Mouse (Mus musculus) heart, embryonic 11.5 days (tissue): Measurements from ENCODE around the gene Dnaja4. TPM values are rescaled to one million over a fixed set of nuclear protein-coding genes. Genes with fewer than 3 reads are reported as not detected.

Experiments
- ATAC-seq: fragments of 200-750 bp; cut with Nextera tagmentation; replicated peaks from 2 replicates; pipeline ENCODE4 v1.8.0; 2017; ENCODE audit warnings: moderate library complexity; ENCODE audit not compliant: insufficient number of reproducible peaks, low FRiP score, low TSS enrichment
- H3K27ac ChIP-seq: fragments of 300-500 bp; sonication (generic); 2 replicates; pipeline ENCODE4 v1.5.1; 2014; ENCODE audit warnings: mild to moderate bottlenecking, low read depth, low read length
- H3K27me3 ChIP-seq: fragments of 300-500 bp; sonication (generic); 2 replicates; pipeline ENCODE4 v1.6.1; 2014; ENCODE audit warnings: mild to moderate bottlenecking, low read length, mixed read lengths; ENCODE audit not compliant: control insufficient read depth, insufficient read depth
- H3K36me3 ChIP-seq: fragments of 300-500 bp; sonication (generic); 2 replicates; pipeline ENCODE4 v1.6.1; 2014; ENCODE audit warnings: mild to moderate bottlenecking, low read length, moderate library complexity, mixed read lengths; ENCODE audit not compliant: control insufficient read depth, insufficient read depth
- H3K4me1 ChIP-seq: fragments of 300-500 bp; sonication (generic); 2 replicates; pipeline ENCODE4 v1.6.1; 2014; ENCODE audit warnings: low read length; ENCODE audit not compliant: control insufficient read depth, insufficient read depth
- H3K4me2 ChIP-seq: fragments of 300-500 bp; sonication (generic); 2 replicates; pipeline ENCODE4 v1.6.1; 2014; ENCODE audit warnings: mild to moderate bottlenecking, moderate library complexity
- H3K4me3 ChIP-seq: fragments of 300-500 bp; sonication (generic); 2 replicates; pipeline ENCODE4 v1.5.1; 2014; ENCODE audit warnings: low read depth, low read length
- H3K9ac ChIP-seq: fragments of 300-500 bp; sonication (generic); 2 replicates; pipeline ENCODE4 v1.6.1; 2014; ENCODE audit warnings: mild to moderate bottlenecking, low read depth, low read length, moderate library complexity
- H3K9me3 ChIP-seq: fragments of 300-500 bp; sonication (generic); replicated peaks from 2 replicates; pipeline ENCODE4 v1.6.1; 2016; ENCODE audit warnings: low read length; ENCODE audit not compliant: control insufficient read depth
- WGBS: fragments of 180-500 bp; shearing (Covaris S2); extraction: QIAGEN DNeasy Blood & Tissue Kit; methylation state at CpG from one replicate; pipeline ENCODE4 v1.1.7; 2014; ENCODE audit not compliant: insufficient replicate concordance; 5-methylcytosine and 5-hydroxymethylcytosine counted together
- polyA plus RNA-seq: library from polyadenylated mRNA; unstranded; fragments of >200 nt; fragmentation: Nextera tagmentation; extraction: Ambion mirVana; gene quantifications from 2 replicates; pipeline ENCODE4 v1.2.1, GENCODE M21; 2014

The Dnaja4 gene
- polyA plus RNA-seq, 1 experiment from 2014 or later, result 19.0 TPM

DNA sequence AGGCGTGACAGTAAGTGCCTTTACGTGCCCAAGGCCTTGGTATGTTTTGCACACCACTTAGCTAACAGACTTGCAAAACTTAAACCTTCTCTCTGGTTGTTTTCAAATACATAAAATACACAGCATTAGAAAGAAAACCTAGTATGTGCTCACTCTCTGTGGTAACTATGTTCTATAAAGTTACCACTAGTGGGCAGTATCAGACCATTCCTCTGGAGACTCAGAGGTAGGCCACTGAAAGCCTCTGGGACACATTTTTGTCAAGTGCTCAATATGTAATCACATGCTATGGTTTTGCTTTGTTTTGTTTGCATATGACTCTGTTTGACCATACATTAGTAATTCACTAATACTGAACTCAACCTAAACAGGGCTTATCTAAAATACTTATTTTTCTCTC is 33.4 kb downstream of the Dnaja4 start:
- Histone ChIP-seq H3K36me3 (peaks cover 12% of the 10 kb centered on the region), H3K4me3 (no peak overlapping the region), H3K9ac (no peak overlapping the region), H3K27me3 (no peaks in the 10 kb centered on the region), H3K27ac (no peak overlapping the region), H3K9me3 (no peaks in the 10 kb centered on the region), H3K4me2 (no peak overlapping the region), H3K4me1 (peaks cover 8% of the 10 kb centered on the region)
- 96% methylated on average over 2 of the region's 2 CpGs for WGBS
- ATAC-seq, result no peak

DNA sequence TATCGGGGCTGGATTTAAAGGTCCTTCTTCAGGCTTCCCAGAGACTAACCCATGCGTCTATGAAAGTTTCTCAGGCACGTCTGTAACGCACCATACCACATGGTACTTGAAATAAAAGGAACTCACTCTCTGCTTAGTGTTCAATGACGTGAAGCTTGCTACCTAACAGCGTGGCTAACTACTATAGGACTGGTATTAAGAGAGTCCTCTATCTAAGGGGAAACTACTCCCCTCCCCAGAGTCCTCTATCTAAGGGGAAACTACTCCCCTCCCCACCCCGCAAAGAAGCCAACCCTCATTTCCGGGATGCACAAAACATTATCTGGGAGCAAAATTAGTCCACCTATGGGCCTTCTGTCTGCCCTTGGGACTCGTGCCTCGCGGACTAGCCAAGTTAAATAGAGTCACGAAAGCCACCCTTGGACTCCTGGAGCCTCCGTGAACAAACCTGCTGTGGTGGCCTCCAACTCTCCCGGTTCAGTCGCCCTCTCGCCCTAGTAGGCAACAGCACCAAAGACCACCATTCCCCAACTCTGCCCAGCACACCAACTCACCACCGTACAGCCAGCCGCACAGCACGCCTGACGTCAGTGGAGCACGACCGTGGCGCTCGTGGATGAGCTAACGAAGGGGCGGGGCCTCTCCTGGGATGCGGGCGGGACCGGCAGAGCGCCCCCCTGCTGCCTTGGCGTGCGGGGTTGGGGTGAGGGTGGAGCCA is 35.4 kb downstream of the Dnaja4 start, which contains the start of gene Wdr61:
Wdr61 (minus strand) TSS at position 599 of the 718 bp plus-strand sequence.
- peak within 1 kb of the TSS; percentile 88 for H3K4me2 ChIP-seq
- peak; percentile 97 for ATAC-seq
- H3K36me3 ChIP-seq, result 0 out of 2 replicates have a peak, but pooled peaks cover 3% of the 10 kb centered on the region
- H3K9ac ChIP-seq, result peak within 1 kb of the TSS; percentile 94
- H3K27me3 ChIP-seq, result no peaks in the 10 kb centered on the region
- H3K9me3 ChIP-seq, result no peaks in the 10 kb centered on the region
- peaks cover 8% of the 10 kb centered on the region for H3K4me1 ChIP-seq
- 1% methylated on average over 32 of the region's 32 CpGs for WGBS
- H3K27ac ChIP-seq, result peak within 1 kb of the TSS; percentile 71
- H3K4me3 ChIP-seq, result peak within 1 kb of the TSS; percentile 90

DNA sequence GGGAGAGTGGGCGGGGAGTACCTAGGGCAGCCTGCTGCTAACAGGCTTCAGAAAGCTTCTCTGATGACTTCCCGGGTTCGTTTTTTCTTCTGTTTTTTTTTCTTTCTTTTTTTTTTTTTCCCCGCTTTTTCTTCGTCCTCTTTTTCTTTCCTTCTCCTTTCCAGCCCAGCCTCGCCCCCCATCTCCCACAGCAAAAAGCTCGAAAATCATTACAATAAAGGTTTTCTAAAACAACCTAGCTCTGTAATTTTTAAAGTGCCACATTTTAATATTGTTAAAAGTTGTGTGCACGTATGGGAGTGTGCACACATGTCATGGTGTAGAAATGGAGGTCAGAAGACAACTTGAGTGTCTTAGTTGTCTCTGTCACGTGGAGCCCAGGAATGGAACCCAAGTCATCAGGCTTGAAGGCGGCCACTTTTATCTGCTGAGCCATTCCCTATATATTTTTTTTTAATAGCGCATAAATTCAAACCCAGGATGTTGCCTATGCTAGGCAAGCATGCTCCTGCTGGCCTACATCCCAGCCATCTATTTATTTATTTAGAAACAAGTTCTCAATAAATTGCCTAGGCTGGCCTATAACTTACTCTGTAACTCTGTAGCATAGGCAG is 36.1 kb downstream of the Dnaja4 start:
- Histone ChIP-seq H3K9me3 (no peaks in the 10 kb centered on the region), H3K4me2 (peak overlapping the region; percentile 88), H3K36me3 (no peaks in the 10 kb centered on the region), H3K4me1 (peaks cover 8% of the 10 kb centered on the region), H3K4me3 (peak overlapping the region; percentile 90), H3K27ac (no peak overlapping the region), H3K27me3 (no peaks in the 10 kb centered on the region), H3K9ac (no peak overlapping the region; the same call in 1 of the 2 replicates)
- ATAC-seq, result no peak
- WGBS, result 24% methylated on average over 11 of the region's 11 CpGs

DNA sequence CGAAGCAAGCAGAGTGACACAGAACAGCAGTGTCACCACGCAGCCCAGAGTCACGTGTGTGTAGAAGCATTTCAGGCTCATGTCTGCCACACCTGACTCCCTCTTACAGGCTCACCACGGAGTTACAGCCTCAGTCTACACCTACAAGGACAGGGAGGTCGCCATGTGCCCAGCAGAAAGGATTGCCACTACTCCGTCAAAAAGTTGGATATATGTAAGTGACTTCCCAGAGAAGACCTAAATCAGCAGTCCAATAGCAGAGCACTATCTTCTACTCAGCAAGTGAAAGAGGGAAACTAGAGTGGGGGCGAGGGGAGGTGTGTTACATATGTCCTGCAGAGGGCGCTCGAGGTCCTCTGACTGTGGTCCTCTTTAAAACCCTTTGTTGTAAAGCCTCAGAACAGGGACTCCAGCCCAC is 37.6 kb downstream of the Dnaja4 start:
- Histone ChIP-seq H3K4me1 (peaks cover 8% of the 10 kb centered on the region), H3K9me3 (no peaks in the 10 kb centered on the region), H3K27me3 (no peaks in the 10 kb centered on the region; the same call in 1 of the 2 replicates), H3K4me2 (peak overlapping the region; percentile 42; the same call in 1 of the 2 replicates), H3K4me3 (no peak overlapping the region), H3K27ac (no peak overlapping the region), H3K9ac (no peak overlapping the region), H3K36me3 (no peaks in the 10 kb centered on the region)
- 17% methylated on average over 9 of the region's 9 CpGs for WGBS
- no peak for ATAC-seq

- ATAC-seq, result no peak
These were observed 39.7 kb downstream of the Dnaja4 start for GRCm38 (mm10) chr9:54738376-54738775.

GRCm38 (mm10) chr9:54743891-54744290 is 45.2 kb downstream of the Dnaja4 start:
- Histone ChIP-seq H3K27me3 (no peaks in the 10 kb centered on the region; the same call in 1 of the 2 replicates), H3K9ac (no peak overlapping the region), H3K27ac (no peak overlapping the region), H3K9me3 (no peaks in the 10 kb centered on the region), H3K36me3 (no peaks in the 10 kb centered on the region), H3K4me3 (no peak overlapping the region), H3K4me2 (no peak overlapping the region), H3K4me1 (no peaks in the 10 kb centered on the region)
- WGBS, result 60% methylated on average over 4 of the region's 4 CpGs
- ATAC-seq, result no peak

More at GRCm38 (mm10) chr9:54738376-54738775, 39.7 kb downstream of the Dnaja4 start:
- no peak overlapping the region for H3K4me3 ChIP-seq
- H3K4me1 ChIP-seq, result peaks cover 3% of the 10 kb centered on the region
- WGBS, result 35% methylated on average over 3 of the region's 3 CpGs
- no peaks in the 10 kb centered on the region for H3K9me3 ChIP-seq
- H3K27ac ChIP-seq, result no peak overlapping the region
- no peaks in the 10 kb centered on the region for H3K36me3 ChIP-seq
- no peak overlapping the region for H3K4me2 ChIP-seq
- H3K9ac ChIP-seq, result no peak overlapping the region
- no peaks in the 10 kb centered on the region; the same call in 1 of the 2 replicates for H3K27me3 ChIP-seq

- Histone ChIP-seq H3K4me1 (no peaks in the 10 kb centered on the region), H3K4me2 (no peak overlapping the region), H3K27me3 (no peaks in the 10 kb centered on the region), H3K4me3 (no peak overlapping the region), H3K9ac (no peak overlapping the region), H3K9me3 (no peaks in the 10 kb centered on the region), H3K36me3 (no peaks in the 10 kb centered on the region), H3K27ac (no peak overlapping the region)
- 68% methylated on average over 13 of the region's 13 CpGs for WGBS
- no peak for ATAC-seq
These were observed 47.2 kb downstream of the Dnaja4 start for GRCm38 (mm10) chr9:54745740-54746370.

DNA sequence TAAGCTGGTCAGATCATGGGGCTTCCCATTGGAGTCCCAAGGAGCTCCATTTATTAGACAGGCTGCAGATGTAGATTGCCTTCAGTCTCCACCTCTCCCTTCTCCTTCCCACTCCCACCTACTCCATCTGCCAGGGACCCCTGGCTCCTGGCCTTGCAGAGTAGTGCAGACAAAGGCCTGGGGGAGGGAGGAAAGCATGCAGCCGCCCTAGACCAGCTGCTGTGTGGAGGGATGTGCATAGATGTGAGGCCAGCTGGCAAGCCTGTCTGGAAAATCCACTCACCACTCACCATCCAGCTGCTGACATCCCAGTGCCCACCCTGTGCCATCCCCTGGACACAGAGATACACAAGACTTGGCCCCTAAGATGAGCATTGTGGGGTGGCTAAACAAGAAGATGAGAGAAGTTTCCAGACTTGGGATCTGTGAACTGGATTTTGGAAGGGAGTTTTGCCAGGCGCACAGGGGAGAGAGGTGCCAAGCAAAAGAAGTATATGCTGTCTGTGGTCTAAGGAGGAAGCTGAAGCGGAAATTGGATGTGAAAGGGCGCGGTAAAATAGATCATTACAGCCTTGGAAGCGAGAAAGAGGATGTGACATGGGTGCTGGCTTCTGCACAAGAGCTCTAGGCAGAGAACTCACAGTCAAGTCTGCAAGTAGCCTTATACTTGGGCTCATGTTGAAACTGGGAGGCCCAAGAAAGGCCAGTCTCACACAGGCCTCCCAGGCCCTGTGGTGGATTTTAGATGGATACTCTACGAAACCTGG is 51.7 kb downstream of the Dnaja4 start:
- Histone ChIP-seq H3K9ac (no peak overlapping the region), H3K4me3 (no peak overlapping the region), H3K4me1 (no peaks in the 10 kb centered on the region), H3K27ac (no peak overlapping the region), H3K36me3 (no peaks in the 10 kb centered on the region), H3K4me2 (no peak overlapping the region), H3K9me3 (no peaks in the 10 kb centered on the region), H3K27me3 (peaks cover 2% of the 10 kb centered on the region; the same call in 1 of the 2 replicates)
- WGBS, result 81% methylated on average over 7 of the region's 7 CpGs
- no peak for ATAC-seq
